Comparison of ENCODE assay signal across 8 mouse cellular contexts in genomic region chr10:79680606-79681495, GRCm38 (mm10). TPM values are rescaled to one million over a fixed set of nuclear protein-coding genes. Genes with fewer than 3 reads are reported as not detected.
DNase-seq lines count a peak whose midpoint lies in the region; ATAC-seq lines count a peak whose summit lies in the region.

No protein-coding gene starts in this region.

- peak overlapping the region; percentile 28; the same call in 1 of the 2 replicates for H3K9ac ChIP-seq in embryonic facial prominence, embryonic 15.5 days
- peak overlapping the region; percentile 50 for H3K9ac ChIP-seq in midbrain, embryonic 13.5 days (replicated peaks)

- H3K4me1 ChIP-seq in embryonic facial prominence, embryonic 15.5 days, result peaks cover 21% of the 10 kb centered on the region
- H3K4me1 ChIP-seq in midbrain, embryonic 13.5 days (replicated peaks), result peaks cover 27% of the 10 kb centered on the region

- H3K27ac ChIP-seq in embryonic facial prominence, embryonic 15.5 days (replicated peaks), result peak overlapping the region; percentile 90
- H3K27ac ChIP-seq in midbrain, embryonic 13.5 days, result peak overlapping the region; percentile 90

- peak; percentile 58 for DNase-seq in cerebellum, adult 11 months
- DNase-seq in cerebellum, postnatal 36 days, result no peak
- peak; percentile 31 for DNase-seq in CD4-positive helper T cell, adult 2 months (ENCODE audit: low read depth, low spot score)
- DNase-seq in induced T-regulatory cell, adult 2 months (ENCODE audit: low read depth), result peak; percentile 33
- DNase-seq in left cerebral cortex, adult 8-10 months (ENCODE audit: low spot score in 2 of 2), result no peak
- DNase-seq in B cell, adult 2 months, result no peak

- H3K4me2 ChIP-seq in embryonic facial prominence, embryonic 15.5 days (replicated peaks), result peak overlapping the region; percentile 88
- peak overlapping the region; percentile 99 for H3K4me2 ChIP-seq in midbrain, embryonic 13.5 days (replicated peaks)

- peaks cover 31% of the 10 kb centered on the region for H3K36me3 ChIP-seq in embryonic facial prominence, embryonic 15.5 days
- peaks cover 27% of the 10 kb centered on the region for H3K36me3 ChIP-seq in midbrain, embryonic 13.5 days

- 37% methylated on average over 11 of the region's 11 CpGs for WGBS in embryonic facial prominence, embryonic 15.5 days
- 46% methylated on average over 11 of the region's 11 CpGs for WGBS in midbrain, embryonic 13.5 days

- ATAC-seq in embryonic facial prominence, embryonic 15.5 days (ENCODE audit: insufficient number of reproducible peaks, low FRiP score, low TSS enrichment, low read depth), result no peak; the same call in 1 of the 2 replicates
- ATAC-seq in midbrain, embryonic 13.5 days, result peak; percentile 50

- no peaks in the 10 kb centered on the region for H3K27me3 ChIP-seq in embryonic facial prominence, embryonic 15.5 days
- no peaks in the 10 kb centered on the region for H3K27me3 ChIP-seq in midbrain, embryonic 13.5 days

- H3K9me3 ChIP-seq in embryonic facial prominence, embryonic 15.5 days (replicated peaks), result no peaks in the 10 kb centered on the region
- H3K9me3 ChIP-seq in midbrain, embryonic 13.5 days, result no peaks in the 10 kb centered on the region

- peak overlapping the region; percentile 83 for H3K4me3 ChIP-seq in embryonic facial prominence, embryonic 15.5 days (replicated peaks)
- peak overlapping the region; percentile 90 for H3K4me3 ChIP-seq in midbrain, embryonic 13.5 days (replicated peaks)

RNA-seq across cellular contexts. Expression of gene Cdc34, which starts 1.1 kb away (rescaled TPM):
- 94.8 and 96.8 TPM in 2 replicates for polyA plus RNA-seq in embryonic facial prominence, embryonic 15.5 days (2015; fragmentation: Nextera tagmentation; extraction: Ambion mirVana)
- 109 and 110 TPM in 2 replicates for polyA plus RNA-seq in midbrain, embryonic 13.5 days (2015; fragmentation: Nextera tagmentation; extraction: Ambion mirVana)
- total RNA-seq in left cerebral cortex, adult 8-10 months (2022), result 10 to 100 TPM; 65.7 to 72.5 (median 70.4) TPM

RNA-seq across cellular contexts. Expression of gene Gzmm, which starts 8.0 kb away (rescaled TPM):
- 0.89 and 1.5 TPM in 2 replicates for polyA plus RNA-seq in embryonic facial prominence, embryonic 15.5 days (2015; fragmentation: Nextera tagmentation; extraction: Ambion mirVana)
- 1.4 and 1.7 TPM in 2 replicates for polyA plus RNA-seq in midbrain, embryonic 13.5 days (2015; fragmentation: Nextera tagmentation; extraction: Ambion mirVana)
- total RNA-seq in left cerebral cortex, adult 8-10 months (2022), result 1 to 10 TPM; 2.2 to 3.6 (median 3.2) TPM

RNA-seq across cellular contexts. Expression of gene Tpgs1, which starts 11.7 kb away (rescaled TPM):
- 62.4 and 63.6 TPM in 2 replicates for polyA plus RNA-seq in embryonic facial prominence, embryonic 15.5 days (2015; fragmentation: Nextera tagmentation; extraction: Ambion mirVana)
- polyA plus RNA-seq in midbrain, embryonic 13.5 days (2015; fragmentation: Nextera tagmentation; extraction: Ambion mirVana), result 80.8 and 84.1 TPM in 2 replicates
- total RNA-seq in left cerebral cortex, adult 8-10 months (2022), result 10 to 100 TPM; 65.1 to 74.5 (median 69.8) TPM

RNA-seq across cellular contexts. Expression of gene Madcam1, which starts 16.5 kb away (rescaled TPM):
- polyA plus RNA-seq in embryonic facial prominence, embryonic 15.5 days (2015; fragmentation: Nextera tagmentation; extraction: Ambion mirVana), result 8.4 and 9.1 TPM in 2 replicates
- polyA plus RNA-seq in midbrain, embryonic 13.5 days (2015; fragmentation: Nextera tagmentation; extraction: Ambion mirVana), result 0.50 and 0.90 TPM in 2 replicates
- total RNA-seq in left cerebral cortex, adult 8-10 months (2022), result under 1 TPM in 1 of 4 experiments, not detected in 3; 0.35 TPM

RNA-seq across cellular contexts. Expression of gene Bsg, which starts 23.4 kb away (rescaled TPM):
- polyA plus RNA-seq in embryonic facial prominence, embryonic 15.5 days (2015; fragmentation: Nextera tagmentation; extraction: Ambion mirVana), result 837 and 902 TPM in 2 replicates
- 564 and 608 TPM in 2 replicates for polyA plus RNA-seq in midbrain, embryonic 13.5 days (2015; fragmentation: Nextera tagmentation; extraction: Ambion mirVana)
- total RNA-seq in left cerebral cortex, adult 8-10 months (2022), result 100 to 1,000 TPM; 545 to 609 (median 570) TPM

Comparison
In these comparisons a context has a peak if more than half of its experiments do, and no peak if none do; other contexts are left out.
1. DNase-seq: peak in cerebellum, adult 11 months (single experiment), CD4-positive helper T cell, adult 2 months (single experiment) and induced T-regulatory cell, adult 2 months (single experiment); none in cerebellum, postnatal 36 days (0 of 2), left cerebral cortex, adult 8-10 months (0 of 2) and B cell, adult 2 months (0 of 2).